Mouse (Mus musculus) ovary, adult 18-20 months (tissue): ENCODE results near the gene Gm11236.
"Not testable (repeated sequence)": the region's sequence is repeated elsewhere in the genome, so short reads cannot be mapped to it uniquely, and the experiment has no call there.

Experiments used
- DNase-seq: peaks from one replicate; pipeline ENCODE4 v3.0.0; 2022; ENCODE audit warnings: low spot score, mixed read lengths

Gm11236 gene

GRCm38 (mm10) chr4:73637821-73638220 is at the start of gene Gm11236:
Gm11236 (plus strand) TSS chr4:73638121.
- not testable (repeated sequence) for DNase-seq

- DNase-seq: no peak
Measured at GRCm38 (mm10) chr4:73599248-73599647, 38.7 kb upstream of the Gm11236 start.

- DNase-seq: not testable (repeated sequence)
Measured at GRCm38 (mm10) chr4:73607581-73607980, 30.3 kb upstream of the Gm11236 start, which contains the start of gene Gm11238. Gm11238 (plus strand) TSS chr4:73607881.

- not testable (repeated sequence) for DNase-seq
Measured at GRCm38 (mm10) chr4:73622684-73623083, 15.2 kb upstream of the Gm11236 start, which contains the start of gene Gm11237. Gm11237 (plus strand) TSS chr4:73622984.

- not testable (repeated sequence) for DNase-seq
Measured at GRCm38 (mm10) chr4:73661864-73662263, 23.9 kb downstream of the Gm11236 start.

GRCm38 (mm10) chr4:73668054-73668453 is 30.1 kb downstream of the Gm11236 start, which contains the start of gene Gm11239:
Gm11239 (plus strand) TSS chr4:73668354.
- DNase-seq: not testable (repeated sequence)

GRCm38 (mm10) chr4:73683216-73683615 is 45.3 kb downstream of the Gm11236 start, which contains the start of gene Gm428:
Gm428 (plus strand) TSS chr4:73683516.
- DNase-seq: not testable (repeated sequence)
